Mouse (Mus musculus) embryonic stem cell, embryonic (primary cell): ENCODE measurements around the gene Ccrl2.

Source experiments
- CTCF ChIA-PET, 4 experiments: fragments of 300-600 bp in 2 of 4; fragments of 350-600 bp in 2 of 4; sonication (Branson Sonifier 250); formaldehyde crosslinking; loops; one replicate each; lab custom pipeline; 2022; ENCODE audit warnings: inconsistent platforms in 2 of 4; lab: Charles Lee
- POLR2A ChIA-PET, 4 experiments: fragments of 300-600 bp in 2 of 4; fragments of 350-600 bp in 2 of 4; sonication (Branson Sonifier 250); formaldehyde crosslinking; loops; one replicate each; lab custom pipeline; 2022; ENCODE audit warnings: antibody characterized with exemption in 4 of 4, inconsistent platforms in 1 of 4; lab: Charles Lee

Ccrl2 gene

GRCm38 (mm10) chr9:111033717-111034116 lies 23.6 kb downstream of the Ccrl2 start:
- ChIA-PET CTCF (no interaction called here), POLR2A (no interaction called here)

DNA sequence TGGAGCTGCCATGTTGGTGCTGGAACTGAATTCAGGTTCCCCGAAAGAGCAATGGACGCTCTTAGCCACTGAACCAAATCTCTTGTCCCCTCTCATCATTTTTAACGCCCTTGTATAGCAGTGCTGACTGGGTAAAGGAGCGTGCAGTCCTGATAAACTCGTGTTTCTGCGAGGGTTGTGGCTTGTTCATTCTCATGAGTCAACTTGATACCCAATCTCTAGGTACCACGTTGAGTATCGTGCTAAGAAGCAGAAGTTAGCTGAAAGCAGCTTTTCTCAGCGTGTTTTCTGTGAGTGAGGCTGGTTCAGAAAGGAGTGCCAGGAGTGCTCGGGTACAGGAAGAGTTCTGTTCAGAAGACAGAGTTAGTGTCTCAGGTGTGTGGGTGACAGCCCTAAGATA lies 30.5 kb downstream of the Ccrl2 start:
- ChIA-PET CTCF (no interaction called here), POLR2A (interaction anchor here in 1 of 4 experiments (0.6 kb wide), 1 partner anchor 32 kb away, joined by 3 read pairs; no protein-coding TSS in a partner anchor)

DNA sequence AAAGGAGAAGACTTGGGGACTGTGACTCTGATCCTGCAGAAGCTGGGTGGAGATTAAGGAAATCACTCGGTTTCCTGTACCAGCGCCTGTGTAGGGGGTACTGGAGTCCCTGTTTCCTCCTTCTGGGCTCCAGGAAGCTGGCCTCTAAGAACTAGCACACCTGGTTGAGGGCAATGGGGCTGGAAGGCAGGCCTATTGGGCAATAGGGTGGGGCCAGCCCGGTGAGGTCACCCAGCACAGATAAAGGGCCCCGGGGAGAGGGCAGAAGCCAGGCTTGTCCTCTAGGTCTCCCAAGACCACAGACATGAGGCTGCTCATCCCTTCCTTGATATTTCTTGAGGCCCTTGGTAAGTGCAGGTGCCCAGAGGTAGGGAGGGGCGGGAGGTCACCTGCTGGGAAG lies 38.3 kb downstream of the Ccrl2 start, which contains the start of gene Ltf:
Gene Ltf, plus strand, starts transcription at position 250 of the 400 bp plus-strand sequence.
- ChIA-PET POLR2A (interaction anchor here in 1 of 4 experiments (0.7 kb wide), 1 partner anchor 21 kb away, joined by 3 read pairs; no protein-coding TSS in a partner anchor), CTCF (interaction anchor here in 2 of 4 experiments (1.7 to 4.1 kb wide), 2 partner anchors 22 to 96 kb away, joined by 5 to 21 read pairs; no protein-coding TSS in a partner anchor)

DNA sequence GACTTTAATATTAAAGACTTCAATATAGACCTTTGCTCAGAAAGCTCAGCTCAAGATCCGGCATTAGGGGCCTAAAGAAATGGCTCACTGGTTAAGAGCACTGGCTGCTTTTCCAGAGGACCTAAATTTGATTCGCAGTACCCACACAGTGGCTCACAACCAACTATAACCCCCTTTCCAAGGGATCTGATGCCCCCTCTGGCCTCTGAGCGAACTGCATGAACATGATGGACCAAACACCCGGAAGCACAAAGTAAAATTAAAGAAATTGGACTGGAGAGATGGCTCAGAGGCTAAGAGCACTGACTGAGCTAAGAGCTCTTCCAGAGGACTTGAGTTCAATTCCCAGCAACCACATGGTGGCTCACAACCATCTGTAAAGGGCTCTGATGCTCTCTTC lies 41.7 kb downstream of the Ccrl2 start:
- ChIA-PET CTCF (interaction anchor here in 3 of 4 experiments (0.6 to 4.3 kb wide), 3 partner anchors 18 to 234 kb away, joined by 3 to 16 read pairs (median 3); no protein-coding TSS in a partner anchor), POLR2A (no interaction called here)

- CTCF ChIA-PET: interaction anchor here (0.6 to 4.3 kb wide), 7 partner anchors 15 to 291 kb away, joined by 3 to 17 read pairs (median 5); no protein-coding TSS in a partner anchor
- POLR2A ChIA-PET: interaction anchor here in 3 of 4 experiments (1.2 to 2.1 kb wide), 5 partner anchors 13 to 47 kb away, joined by 3 to 7 read pairs (median 3); no protein-coding TSS in a partner anchor
Measured at GRCm38 (mm10) chr9:111012041-111012440, 45.3 kb downstream of the Ccrl2 start.

DNA sequence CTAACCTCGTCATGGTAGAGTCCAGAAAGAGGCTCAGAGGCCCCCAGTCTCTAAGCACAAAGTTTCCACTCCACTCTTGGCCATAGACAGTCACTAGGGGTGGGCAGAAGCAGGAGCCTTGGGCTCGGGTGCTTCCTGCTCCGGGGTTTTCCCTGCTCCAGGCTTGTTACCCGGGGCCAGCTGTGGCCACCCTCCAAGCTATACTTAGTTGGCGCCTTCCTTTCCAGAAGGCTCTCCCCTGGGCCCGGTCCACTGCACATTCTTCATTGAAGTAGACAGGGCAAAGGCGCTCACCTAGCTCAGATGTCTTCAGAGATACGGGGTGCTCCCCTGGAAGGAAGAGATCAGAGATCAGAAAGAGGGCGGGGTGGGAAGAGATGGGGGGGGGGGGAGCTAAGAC lies 45.8 kb downstream of the Ccrl2 start:
- POLR2A ChIA-PET: interaction anchor here in 2 of 4 experiments (1.2 to 2.1 kb wide), 3 partner anchors 12 to 46 kb away, joined by 3 to 7 read pairs (median 4); no protein-coding TSS in a partner anchor
- CTCF ChIA-PET: interaction anchor here (0.6 to 4.3 kb wide), 8 partner anchors 14 to 382 kb away, joined by 3 to 17 read pairs (median 4); no protein-coding TSS in a partner anchor

DNA sequence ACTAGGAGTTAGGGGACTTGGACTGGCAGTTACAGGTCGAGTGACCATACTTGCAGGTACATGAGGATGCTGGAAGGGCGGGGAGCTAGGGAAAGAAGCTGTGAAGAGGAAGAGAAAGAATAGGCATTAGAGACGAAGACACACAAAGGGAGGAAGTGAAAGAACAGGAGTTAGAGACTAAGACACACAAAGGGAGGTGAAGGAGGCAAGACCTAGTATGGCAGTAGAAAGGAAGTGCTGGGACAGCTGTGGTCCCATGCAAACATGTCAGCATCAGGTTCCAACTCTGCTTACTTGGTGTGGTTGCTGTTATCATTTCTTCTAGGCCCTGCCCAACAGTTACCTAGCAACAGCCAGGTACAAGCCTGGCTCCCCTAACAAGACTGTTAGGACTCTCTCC lies 47.6 kb downstream of the Ccrl2 start:
- POLR2A ChIA-PET: no interaction called here
- CTCF ChIA-PET: interaction anchor here in 1 of 4 experiments (3.3 kb wide), 1 partner anchor 13 kb away, joined by 9 read pairs; no protein-coding TSS in a partner anchor

DNA sequence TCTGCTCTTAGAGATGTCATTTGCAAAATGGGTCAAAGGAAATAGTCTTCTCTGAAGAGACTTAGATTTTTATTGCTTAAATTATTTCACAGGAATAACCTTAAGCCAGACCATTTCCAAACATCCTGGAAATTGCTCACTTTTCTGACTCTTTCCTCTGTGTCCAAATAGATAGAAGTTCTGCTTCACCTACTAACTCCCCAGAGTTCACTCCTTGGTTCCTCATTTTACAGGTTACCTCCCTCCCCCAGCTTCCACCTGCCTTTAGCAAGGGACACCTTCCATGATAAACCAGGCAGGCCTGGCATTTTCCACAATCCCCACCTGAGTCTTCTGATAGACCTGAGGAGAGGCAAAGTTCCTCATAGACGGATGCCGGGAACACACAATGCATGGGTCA lies 50.8 kb downstream of the Ccrl2 start:
- CTCF ChIA-PET: interaction anchor here in 1 of 4 experiments (1.4 kb wide), 1 partner anchor 9 kb away, joined by 3 read pairs; no protein-coding TSS in a partner anchor
- POLR2A ChIA-PET: no interaction called here
